Mouse (Mus musculus) erythroblast, embryonic 14.5 days (primary cell): ENCODE results near the gene Bmp8b.

ENCODE experiments used
- GATA1 ChIP-seq: IDR thresholded peaks from 2 replicates; pipeline ENCODE4 v1.6.1; 2012; ENCODE audit warnings: low read length, inconsistent platforms, mixed read lengths
- TAL1 ChIP-seq: IDR thresholded peaks from 3 replicates; pipeline ENCODE4 v1.6.1; 2012; ENCODE audit warnings: low read length, inconsistent platforms, mixed read lengths

DNA sequence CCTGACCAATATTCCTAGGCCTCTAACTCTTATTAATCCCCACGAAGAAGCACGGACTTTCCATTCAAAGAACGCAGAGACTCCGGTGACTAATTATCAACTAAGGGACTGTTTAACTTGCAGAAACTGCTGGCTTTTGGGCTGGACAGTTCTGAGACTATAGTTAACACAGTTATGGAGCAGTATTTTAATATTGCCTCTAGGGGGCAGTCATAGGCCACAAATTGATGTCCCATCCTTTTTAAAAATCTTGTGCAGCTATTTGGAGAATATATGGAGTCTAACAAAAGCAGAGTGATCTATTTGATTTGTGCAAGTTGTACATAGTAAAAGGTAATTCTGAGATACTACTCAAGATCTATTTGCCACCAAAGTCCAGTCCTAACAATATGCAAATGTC lies 50.0 kb downstream of the Bmp8b start:
- no peak for TF ChIP-seq TAL1
- TF ChIP-seq GATA1 = no peak
